Mouse (Mus musculus): Measurements from ENCODE around the gene Slc34a1.

The Slc34a1 gene

GRCm38 (mm10) chr13:55444286-55444936 lies 46.4 kb downstream of the Slc34a1 start:
- DNase-seq (ENCODE audit: low spot score), result no peak

GRCm38 (mm10) chr13:55444937-55445315 lies 46.9 kb downstream of the Slc34a1 start, which contains the start of gene Grk6:
Gene Grk6 (plus strand): TSS chr13:55445072.
- DNase-seq (ENCODE audit: low spot score), result peak; percentile 100

GRCm38 (mm10) chr13:55445361-55446091 lies 47.5 kb downstream of the Slc34a1 start:
- DNase-seq (ENCODE audit: low spot score), result no peak

GRCm38 (mm10) chr13:55446483-55447105 lies 48.6 kb downstream of the Slc34a1 start:
- DNase-seq (ENCODE audit: low spot score), result no peak

- no peak for DNase-seq (ENCODE audit: low spot score)
Observed at GRCm38 (mm10) chr13:55447543-55447943, 49.6 kb downstream of the Slc34a1 start.

- no peak for DNase-seq (ENCODE audit: low spot score)
Observed at GRCm38 (mm10) chr13:55448131-55448530, 50.1 kb downstream of the Slc34a1 start.

- DNase-seq (ENCODE audit: low spot score), result no peak
Observed at GRCm38 (mm10) chr13:55449205-55449604, 51.2 kb downstream of the Slc34a1 start.

GRCm38 (mm10) chr13:55449679-55450441 lies 51.9 kb downstream of the Slc34a1 start:
- DNase-seq (ENCODE audit: low spot score), result no peak

- no peak for DNase-seq (ENCODE audit: low spot score)
Observed at GRCm38 (mm10) chr13:55450511-55450980, 52.6 kb downstream of the Slc34a1 start.

- DNase-seq (ENCODE audit: low spot score), result no peak
Observed at GRCm38 (mm10) chr13:55451296-55451695, 53.3 kb downstream of the Slc34a1 start.

GRCm38 (mm10) chr13:55451785-55452549 lies 54.0 kb downstream of the Slc34a1 start:
- no peak for DNase-seq (ENCODE audit: low spot score)

GRCm38 (mm10) chr13:55462965-55463364 lies 65.0 kb downstream of the Slc34a1 start:
- no peak for DNase-seq (ENCODE audit: low spot score)

GRCm38 (mm10) chr13:55463399-55464026 lies 65.5 kb downstream of the Slc34a1 start:
- DNase-seq (ENCODE audit: low spot score), result no peak

GRCm38 (mm10) chr13:55464027-55464884 lies 66.3 kb downstream of the Slc34a1 start, which contains the start of gene Prr7:
Gene Prr7 (plus strand): TSS chr13:55464267.
- DNase-seq (ENCODE audit: low spot score), result no peak

GRCm38 (mm10) chr13:55465184-55465583 lies 67.2 kb downstream of the Slc34a1 start:
- DNase-seq (ENCODE audit: low spot score), result no peak
